Mouse (Mus musculus) lung, embryonic 16.5 days (tissue): ENCODE data around the gene Aup1. TPM values are rescaled to one million over a fixed set of nuclear protein-coding genes. Genes with fewer than 3 reads are reported as not detected.

ENCODE experiments used
- ATAC-seq: fragments of 200-750 bp; cut with Nextera tagmentation; 2 replicates; pipeline ENCODE4 v1.8.0; 2017; ENCODE audit warnings: low read depth, mild to moderate bottlenecking, moderate library complexity
- H3K27ac ChIP-seq: fragments of 300-500 bp; sonication (generic); 2 replicates; pipeline ENCODE4 v1.5.1; 2014; ENCODE audit warnings: mild to moderate bottlenecking, control low read depth, low read length
- H3K27me3 ChIP-seq: fragments of 300-500 bp; sonication (generic); 2 replicates; pipeline ENCODE4 v1.6.1; 2014; ENCODE audit warnings: low read depth, low read length, mixed read lengths; ENCODE audit not compliant: control insufficient read depth, insufficient read depth
- H3K36me3 ChIP-seq: fragments of 300-500 bp; sonication (generic); 2 replicates; pipeline ENCODE4 v1.6.1; 2014; ENCODE audit warnings: low read length; ENCODE audit not compliant: control insufficient read depth, insufficient read depth
- H3K4me1 ChIP-seq: fragments of 300-500 bp; sonication (generic); replicated peaks from 2 replicates; pipeline ENCODE4 v1.6.1; 2014; ENCODE audit warnings: low read length, mixed read lengths; ENCODE audit not compliant: control insufficient read depth, insufficient read depth
- H3K4me2 ChIP-seq: fragments of 300-500 bp; sonication (generic); 2 replicates; pipeline ENCODE4 v1.6.1; 2014; ENCODE audit warnings: low read depth, low read length, control low read depth
- H3K4me3 ChIP-seq: fragments of 300-500 bp; sonication (generic); 2 replicates; pipeline ENCODE4 v1.5.1; 2014; ENCODE audit warnings: mild to moderate bottlenecking, low read length, control low read depth
- H3K9ac ChIP-seq: fragments of 300-500 bp; sonication (generic); 2 replicates; pipeline ENCODE4 v1.6.1; 2014; ENCODE audit warnings: low read length, control low read depth
- H3K9me3 ChIP-seq: fragments of 300-500 bp; sonication (generic); 2 replicates; pipeline ENCODE4 v1.6.1; 2016; ENCODE audit warnings: low read length; ENCODE audit not compliant: control insufficient read depth
- WGBS: fragments of 180-500 bp; shearing (Covaris S2); extraction: QIAGEN DNeasy Blood & Tissue Kit; methylation state at CpG from one replicate; pipeline ENCODE4 v1.1.7; 2014; 5-methylcytosine and 5-hydroxymethylcytosine counted together
- microRNA counts: library from miRNA; unstranded; fragments of <30 nt; microRNA quantifications from one replicate; lab custom pipeline; 2016
- microRNA-seq: library from miRNA; unstranded; fragments of <30 nt; microRNA quantifications from one replicate; pipeline ENCODE4, GENCODE M21; 2016
- polyA plus RNA-seq: library from polyadenylated mRNA; unstranded; fragments of >200 nt; fragmentation: Nextera tagmentation; extraction: Ambion mirVana; gene quantifications from 2 replicates; pipeline ENCODE4 v1.2.1, GENCODE M21; 2015

Gene Aup1
- polyA plus RNA-seq, 1 experiment from 2014 or later = 211 TPM

- WGBS = 52% methylated on average over 11 of the region's 11 CpGs
- no peak overlapping the region for H3K4me2 ChIP-seq
- peaks cover 20% of the 10 kb centered on the region for H3K4me1 ChIP-seq
- H3K27me3 ChIP-seq = no peaks in the 10 kb centered on the region
- no peak overlapping the region for H3K4me3 ChIP-seq
- no peaks in the 10 kb centered on the region for H3K9me3 ChIP-seq
- H3K9ac ChIP-seq = peak overlapping the region; percentile 87; the same call in 1 of the 2 replicates
- H3K27ac ChIP-seq = no peak overlapping the region
- ATAC-seq = no peak
- H3K36me3 ChIP-seq = no peaks in the 10 kb centered on the region; the same call in 1 of the 2 replicates
These were observed 48.9 kb downstream of the Aup1 start for GRCm38 (mm10) chr6:83103130-83103650.

- 81% methylated on average over 4 of the region's 4 CpGs for WGBS
- H3K27ac ChIP-seq = no peak overlapping the region
- H3K9ac ChIP-seq = no peak overlapping the region
- ATAC-seq = no peak
- no peaks in the 10 kb centered on the region; the same call in 1 of the 2 replicates for H3K36me3 ChIP-seq
- peaks cover 23% of the 10 kb centered on the region for H3K4me1 ChIP-seq
- H3K27me3 ChIP-seq = no peaks in the 10 kb centered on the region
- no peak overlapping the region for H3K4me2 ChIP-seq
- no peak overlapping the region for H3K4me3 ChIP-seq
- H3K9me3 ChIP-seq = no peaks in the 10 kb centered on the region
These were observed 49.8 kb downstream of the Aup1 start for GRCm38 (mm10) chr6:83104158-83104557.

MicroRNAs within 50 kb of the gene (microRNA counts, 519-probe panel; counts per million panel counts)
- 368 counts per million, percentile 2 among the panel's probes with 10 or more counts for microRNA mmu-miR-3470a+mmu-miR-3470b (lab: Ali Mortazavi, UCI)

Small RNA genes within 50 kb of the gene (microRNA-seq; reads per million reads assigned to microRNA genes)
- gene Mir3470a (not detected), gene Mir7040 (not detected)

Other genes starting within 250 kb of the Aup1 start
- gene Sema4f, start 114.8 kb upstream of the Aup1 start, polyA plus RNA-seq = 14.2 and 14.5 TPM in 2 replicates
- 2.2 and 2.4 TPM in 2 replicates for gene M1ap, start 107.6 kb upstream of the Aup1 start, polyA plus RNA-seq
- gene Dok1, start 21.1 kb upstream of the Aup1 start, polyA plus RNA-seq = 16.7 and 17.6 TPM in 2 replicates
- 25.5 and 26.0 TPM in 2 replicates for gene Loxl3, start 20.3 kb upstream of the Aup1 start, polyA plus RNA-seq
- gene Htra2, start 752 bp downstream of the Aup1 start, polyA plus RNA-seq = 61.8 and 64.9 TPM in 2 replicates
- 1.9 and 2.0 TPM in 2 replicates for gene Dqx1, start 3.3 kb downstream of the Aup1 start, polyA plus RNA-seq
- gene Tlx2, start 15.8 kb downstream of the Aup1 start, polyA plus RNA-seq = 0.52 and 0.79 TPM in 2 replicates
- gene Pcgf1, start 23.3 kb downstream of the Aup1 start, polyA plus RNA-seq = 31.7 and 32.5 TPM in 2 replicates
- 0.59 and 0.89 TPM in 2 replicates for gene Lbx2, start 31.8 kb downstream of the Aup1 start, polyA plus RNA-seq
- gene Ccdc142, start 47.1 kb downstream of the Aup1 start, polyA plus RNA-seq = 1.1 and 3.7 TPM in 2 replicates
- 2.2 and 2.9 TPM in 2 replicates for gene Gm42688, start 47.1 kb downstream of the Aup1 start, polyA plus RNA-seq
- 137 and 138 TPM in 2 replicates for gene Mrpl53, start 54.5 kb downstream of the Aup1 start, polyA plus RNA-seq
- 9.0 and 13.7 TPM in 2 replicates for gene Mogs, start 61.0 kb downstream of the Aup1 start, polyA plus RNA-seq
- 109 and 111 TPM in 2 replicates for gene Wbp1, start 67.0 kb downstream of the Aup1 start, polyA plus RNA-seq
- 13.7 and 14.5 TPM in 2 replicates for gene Ino80b, start 70.9 kb downstream of the Aup1 start, polyA plus RNA-seq
- 44.4 and 47.5 TPM in 2 replicates for gene Rtkn, start 80.9 kb downstream of the Aup1 start, polyA plus RNA-seq
- gene Wdr54, start 101.9 kb downstream of the Aup1 start, polyA plus RNA-seq = 7.2 and 7.6 TPM in 2 replicates
- 11.9 and 15.3 TPM in 2 replicates for gene 1700003E16Rik, start 101.9 kb downstream of the Aup1 start, polyA plus RNA-seq
- gene Dctn1, start 111.4 kb downstream of the Aup1 start, polyA plus RNA-seq = 94.5 and 95.6 TPM in 2 replicates
- gene Slc4a5, start 165.3 kb downstream of the Aup1 start, polyA plus RNA-seq = 2.1 and 3.1 TPM in 2 replicates